Mouse (Mus musculus) forebrain, embryonic 16.5 days (tissue): ENCODE measurements at regions not wholly inside any gene's neighbourhood (a gene's known extent, or its start where the extent isn't known, plus 50 kb on each side); places are given as distances from the start of the nearest gene placed in this dataset.

Experiments
- ATAC-seq: fragments of 200-750 bp; cut with Nextera tagmentation; 2 replicates; pipeline ENCODE4 v1.8.0; 2017; ENCODE audit warnings: mild to moderate bottlenecking, moderate library complexity
- H3K27ac ChIP-seq: fragments of 300-500 bp; sonication (generic); 2 replicates; pipeline ENCODE4 v1.5.1; 2014; ENCODE audit warnings: low read length, control low read depth
- H3K27me3 ChIP-seq: fragments of 300-500 bp; sonication (generic); replicated peaks from 2 replicates; pipeline ENCODE4 v1.6.1; 2014; ENCODE audit warnings: low read length; ENCODE audit not compliant: control insufficient read depth, insufficient read depth
- H3K36me3 ChIP-seq: fragments of 300-500 bp; sonication (generic); 2 replicates; pipeline ENCODE4 v1.6.1; 2014; ENCODE audit not compliant: control insufficient read depth, insufficient read depth
- H3K4me1 ChIP-seq: fragments of 300-500 bp; sonication (generic); replicated peaks from 2 replicates; pipeline ENCODE4 v1.6.1; 2014; ENCODE audit warnings: low read length; ENCODE audit not compliant: control insufficient read depth, insufficient read depth
- H3K4me2 ChIP-seq: fragments of 300-500 bp; sonication (generic); 2 replicates; pipeline ENCODE4 v1.6.1; 2014; ENCODE audit warnings: mild to moderate bottlenecking, low read length, control low read depth
- H3K4me3 ChIP-seq: fragments of 300-500 bp; sonication (generic); replicated peaks from 2 replicates; pipeline ENCODE4 v1.5.1; 2014; ENCODE audit warnings: mild to moderate bottlenecking, low read length, control low read depth
- H3K9ac ChIP-seq: fragments of 300-500 bp; sonication (generic); replicated peaks from 2 replicates; pipeline ENCODE4 v1.6.1; 2014; ENCODE audit warnings: low read depth, low read length, control low read depth
- H3K9me3 ChIP-seq: fragments of 300-500 bp; sonication (generic); 2 replicates; pipeline ENCODE4 v1.6.1; 2016; ENCODE audit warnings: low read length; ENCODE audit not compliant: control insufficient read depth
- WGBS: fragments of 180-500 bp; shearing (Covaris S2); extraction: QIAGEN DNeasy Blood & Tissue Kit; methylation state at CpG from one replicate; pipeline ENCODE4 v1.1.7; 2014; 5-methylcytosine and 5-hydroxymethylcytosine counted together

DNA sequence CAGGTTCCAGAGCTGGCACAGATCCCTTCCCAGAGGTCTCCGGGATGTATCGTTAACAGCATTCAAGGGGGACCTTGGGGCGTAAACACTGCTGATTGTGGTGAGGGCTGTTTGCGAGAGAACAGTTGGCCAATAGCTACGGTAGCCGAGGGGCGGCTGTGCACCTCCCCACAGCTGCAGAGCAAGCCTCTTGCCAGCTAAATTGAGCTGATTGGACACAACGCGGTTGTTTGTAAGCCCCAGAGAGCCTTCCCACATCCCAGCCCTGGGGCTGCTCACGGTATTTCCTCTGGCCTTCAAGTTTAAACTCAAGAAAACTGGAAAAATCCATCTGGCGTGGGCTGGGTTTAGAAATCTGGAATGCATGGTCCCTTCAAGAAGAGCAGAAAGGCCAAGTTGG, 114.6 kb upstream of the Gm5148 start:
- H3K27ac ChIP-seq, result no peak overlapping the region
- no peak overlapping the region for H3K9ac ChIP-seq
- H3K36me3 ChIP-seq, result no peaks in the 10 kb centered on the region
- H3K9me3 ChIP-seq, result no peaks in the 10 kb centered on the region
- H3K4me3 ChIP-seq, result no peak overlapping the region
- no peak overlapping the region for H3K4me2 ChIP-seq
- WGBS, result 64% methylated on average over 11 of the region's 11 CpGs
- H3K27me3 ChIP-seq, result no peaks in the 10 kb centered on the region
- H3K4me1 ChIP-seq, result no peaks in the 10 kb centered on the region
- ATAC-seq, result no peak

DNA sequence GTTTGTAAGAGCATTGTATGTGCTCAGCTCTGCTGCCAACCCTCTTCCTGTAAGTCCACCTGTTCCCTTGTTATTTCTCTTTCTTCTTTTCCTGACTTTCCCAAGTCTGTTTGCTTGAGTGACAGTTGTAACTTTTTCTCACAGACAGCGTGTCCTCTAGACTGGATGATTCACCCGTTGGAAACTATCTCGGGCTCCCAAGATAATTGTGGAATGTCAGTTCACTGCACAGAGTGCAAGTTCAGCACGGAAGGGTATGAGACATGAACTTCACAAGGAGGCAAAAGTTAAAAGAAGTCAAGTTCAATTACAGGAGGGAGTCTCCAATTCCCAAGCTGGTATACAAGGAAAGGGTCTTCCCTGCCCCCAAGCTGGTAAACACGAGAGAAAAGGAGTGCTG, 112.5 kb upstream of the Gm5148 start:
- no peak overlapping the region for H3K27ac ChIP-seq
- no peak overlapping the region for H3K4me3 ChIP-seq
- WGBS, result 86% methylated on average over 5 of the region's 5 CpGs
- no peaks in the 10 kb centered on the region for H3K27me3 ChIP-seq
- no peaks in the 10 kb centered on the region for H3K9me3 ChIP-seq
- no peak overlapping the region for H3K4me2 ChIP-seq
- no peaks in the 10 kb centered on the region for H3K4me1 ChIP-seq
- H3K9ac ChIP-seq, result no peak overlapping the region
- H3K36me3 ChIP-seq, result no peaks in the 10 kb centered on the region
- ATAC-seq, result no peak

DNA sequence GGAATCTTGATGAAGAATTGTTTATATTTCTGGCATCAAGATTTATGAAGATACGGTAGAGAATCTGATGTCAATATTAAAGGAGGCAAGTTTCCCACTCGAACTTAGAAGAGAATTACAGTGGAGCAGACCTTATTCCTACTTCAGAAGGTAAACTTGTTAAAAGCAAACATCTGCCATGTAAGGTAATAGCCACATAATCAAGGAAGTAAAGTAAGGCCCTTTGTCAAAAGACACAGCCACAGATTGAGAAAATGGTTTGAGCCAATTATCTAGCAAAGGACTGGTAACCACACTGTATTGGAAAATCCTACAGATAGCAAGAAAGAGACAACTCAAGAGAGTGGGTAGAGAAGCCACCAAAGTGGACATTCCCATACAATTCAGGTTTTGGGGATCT, 111.4 kb upstream of the Gm5148 start:
- Histone ChIP-seq H3K4me1 (no peaks in the 10 kb centered on the region), H3K9me3 (no peaks in the 10 kb centered on the region), H3K36me3 (no peaks in the 10 kb centered on the region), H3K4me3 (no peak overlapping the region), H3K9ac (no peak overlapping the region), H3K27me3 (no peaks in the 10 kb centered on the region), H3K27ac (no peak overlapping the region), H3K4me2 (no peak overlapping the region)
- 87% methylated on average over 2 of the region's 2 CpGs for WGBS
- ATAC-seq, result no peak

DNA sequence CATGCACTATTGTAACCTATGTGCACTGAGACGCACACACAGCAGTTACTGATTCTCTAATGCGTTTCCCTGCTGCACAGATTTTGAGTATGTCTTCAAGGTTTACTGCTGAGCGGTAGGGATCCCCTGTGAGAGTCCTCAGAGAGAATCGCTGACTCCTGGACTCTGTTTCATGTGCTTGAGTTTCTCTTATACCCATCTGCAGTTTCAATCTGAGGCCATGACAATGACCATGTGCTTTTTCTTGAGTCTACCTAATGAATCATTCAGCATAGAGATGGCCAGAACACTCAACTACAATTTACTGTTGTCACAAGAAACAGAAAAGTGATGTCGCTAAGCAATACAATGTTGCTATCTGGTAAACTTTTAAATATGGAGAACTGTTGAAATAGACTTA, 110.8 kb upstream of the Gm5148 start:
- Histone ChIP-seq H3K9ac (no peak overlapping the region), H3K27me3 (no peaks in the 10 kb centered on the region), H3K27ac (no peak overlapping the region), H3K4me1 (no peaks in the 10 kb centered on the region), H3K4me3 (no peak overlapping the region), H3K9me3 (no peaks in the 10 kb centered on the region), H3K4me2 (no peak overlapping the region), H3K36me3 (no peaks in the 10 kb centered on the region)
- WGBS, result 91% methylated on average over 5 of the region's 5 CpGs
- no peak for ATAC-seq

DNA sequence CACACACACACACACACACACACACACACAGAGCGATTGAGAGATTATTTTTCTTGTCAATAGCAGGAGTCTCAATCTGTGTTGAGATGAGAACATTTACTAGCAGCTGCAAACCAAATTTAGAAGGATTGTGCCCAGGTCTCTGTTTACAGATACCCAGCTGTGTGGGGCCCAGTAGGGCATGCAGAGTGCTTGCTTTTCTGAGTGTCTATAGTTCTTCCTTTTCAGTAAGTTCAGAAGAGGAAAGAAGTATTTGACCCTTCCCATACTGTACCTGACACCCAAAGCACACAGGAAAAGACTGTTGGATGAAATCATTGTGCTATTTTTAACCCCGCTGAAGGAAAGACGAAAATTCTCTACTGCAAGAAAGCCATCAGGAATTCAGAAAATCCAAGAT, 110.3 kb upstream of the Gm5148 start:
- Histone ChIP-seq H3K4me2 (no peak overlapping the region), H3K27ac (no peak overlapping the region), H3K27me3 (no peaks in the 10 kb centered on the region), H3K9ac (no peak overlapping the region), H3K4me3 (no peak overlapping the region), H3K9me3 (no peaks in the 10 kb centered on the region), H3K4me1 (no peaks in the 10 kb centered on the region), H3K36me3 (no peaks in the 10 kb centered on the region)
- WGBS, result 87% methylated on average over 3 of the region's 3 CpGs
- ATAC-seq, result no peak

DNA sequence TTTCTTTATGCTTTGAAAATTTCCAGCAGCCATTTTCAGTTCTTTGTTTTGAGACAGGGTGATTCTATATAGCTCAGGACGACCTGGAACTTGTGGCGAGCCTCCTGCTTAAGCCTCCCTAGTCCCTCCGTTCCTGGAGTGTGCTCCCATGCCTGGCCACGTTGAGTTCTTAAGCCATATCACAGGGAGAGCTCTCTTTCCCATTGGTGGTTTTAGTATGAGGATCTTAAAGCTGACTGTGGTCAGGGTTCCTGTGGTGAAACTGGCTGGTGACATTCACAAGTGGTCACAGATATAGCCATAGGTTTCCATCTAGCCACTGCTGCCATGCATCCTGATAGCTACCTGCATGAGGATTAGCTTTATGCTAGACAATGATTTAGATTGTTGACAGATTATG, 109.1 kb upstream of the Gm5148 start:
- Histone ChIP-seq H3K27me3 (no peaks in the 10 kb centered on the region; the same call in 1 of the 2 replicates), H3K27ac (no peak overlapping the region), H3K9me3 (no peaks in the 10 kb centered on the region), H3K9ac (no peak overlapping the region), H3K4me1 (no peaks in the 10 kb centered on the region), H3K4me2 (no peak overlapping the region), H3K4me3 (no peak overlapping the region), H3K36me3 (no peaks in the 10 kb centered on the region)
- 82% methylated on average over 4 of the region's 4 CpGs for WGBS
- no peak for ATAC-seq

DNA sequence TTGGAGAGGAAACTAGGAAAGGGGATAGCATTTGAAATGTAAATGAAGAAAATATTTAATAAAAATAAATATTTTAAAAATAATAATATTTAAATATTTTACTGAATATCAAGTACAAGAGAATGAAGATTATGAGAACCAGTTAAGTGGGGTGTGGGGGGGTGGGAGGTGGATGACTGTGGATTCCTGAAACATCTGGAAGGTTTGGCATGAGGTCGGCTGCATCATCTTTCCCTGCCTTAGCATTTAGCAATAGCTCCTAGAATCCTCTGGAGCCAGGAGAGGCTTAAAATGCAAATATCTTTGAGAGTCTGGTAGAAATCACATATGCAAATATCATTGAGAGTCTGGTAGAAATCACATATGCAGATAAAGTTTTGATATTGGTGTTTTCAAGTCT, 103.3 kb upstream of the Gm5148 start:
- ATAC-seq, result no peak

DNA sequence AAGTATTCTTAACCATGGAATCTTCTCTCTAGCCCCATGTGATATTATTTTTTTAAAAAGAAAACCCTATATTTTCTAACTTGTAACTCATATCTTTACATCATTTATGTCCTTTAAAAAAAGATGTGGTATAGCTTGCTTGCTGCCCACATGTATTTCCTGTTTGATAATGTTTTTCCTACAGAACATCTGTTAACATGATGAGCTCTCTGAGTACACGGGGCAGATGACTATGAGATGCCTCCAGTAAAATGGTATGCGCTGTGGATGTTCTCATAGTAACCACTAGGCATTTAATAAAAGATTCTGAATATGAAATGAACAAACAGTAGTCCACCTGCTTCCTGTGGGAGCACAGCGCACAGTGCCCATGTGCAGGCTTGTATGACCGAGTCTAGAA, 101.3 kb upstream of the Gm5148 start:
- H3K4me2 ChIP-seq, result no peak overlapping the region
- no peaks in the 10 kb centered on the region; the same call in 1 of the 2 replicates for H3K27me3 ChIP-seq
- no peak overlapping the region for H3K27ac ChIP-seq
- no peak for ATAC-seq
- no peaks in the 10 kb centered on the region for H3K4me1 ChIP-seq
- no peak overlapping the region for H3K4me3 ChIP-seq
- no peaks in the 10 kb centered on the region for H3K36me3 ChIP-seq
- no peak overlapping the region for H3K9ac ChIP-seq
- 96% methylated on average over 4 of the region's 4 CpGs for WGBS
- H3K9me3 ChIP-seq, result no peaks in the 10 kb centered on the region

More for the DNA sequence above, 103.3 kb upstream of the Gm5148 start:
- H3K9ac ChIP-seq, result no peak overlapping the region
- no peaks in the 10 kb centered on the region; the same call in 1 of the 2 replicates for H3K27me3 ChIP-seq
- no peak overlapping the region for H3K27ac ChIP-seq
- H3K36me3 ChIP-seq, result no peaks in the 10 kb centered on the region
- H3K4me1 ChIP-seq, result no peaks in the 10 kb centered on the region
- no peak overlapping the region for H3K4me3 ChIP-seq
- no peak overlapping the region for H3K4me2 ChIP-seq
- 75% methylated on average over 1 of the region's 1 CpGs for whole genome bisulfite sequencing
- H3K9me3 ChIP-seq, result no peaks in the 10 kb centered on the region

DNA sequence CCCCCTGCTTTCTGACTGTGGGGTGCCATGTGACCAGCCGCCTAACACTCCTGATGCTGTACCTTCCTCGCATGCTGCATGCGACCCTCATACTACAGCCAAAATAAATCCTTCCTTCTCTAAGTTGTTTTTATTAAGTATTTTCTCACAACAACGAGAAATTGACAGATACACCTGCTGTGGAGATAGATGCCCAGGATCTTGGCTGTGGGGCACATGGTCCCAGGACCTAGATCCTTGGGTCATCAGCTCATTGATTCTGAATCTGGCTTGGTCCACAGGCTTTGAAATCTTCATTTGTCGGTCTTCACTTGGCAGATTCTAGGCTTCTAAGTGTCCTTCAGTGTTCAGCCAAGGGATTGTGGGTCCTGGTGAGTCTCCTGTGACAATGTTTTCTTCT, 100.4 kb upstream of the Gm5148 start:
- Histone ChIP-seq H3K9me3 (no peaks in the 10 kb centered on the region), H3K4me1 (no peaks in the 10 kb centered on the region), H3K9ac (no peak overlapping the region), H3K27ac (no peak overlapping the region), H3K27me3 (no peaks in the 10 kb centered on the region; the same call in 1 of the 2 replicates), H3K4me2 (no peak overlapping the region), H3K4me3 (no peak overlapping the region), H3K36me3 (no peaks in the 10 kb centered on the region)
- WGBS, result 91% methylated on average over 5 of the region's 5 CpGs
- ATAC-seq, result no peak

DNA sequence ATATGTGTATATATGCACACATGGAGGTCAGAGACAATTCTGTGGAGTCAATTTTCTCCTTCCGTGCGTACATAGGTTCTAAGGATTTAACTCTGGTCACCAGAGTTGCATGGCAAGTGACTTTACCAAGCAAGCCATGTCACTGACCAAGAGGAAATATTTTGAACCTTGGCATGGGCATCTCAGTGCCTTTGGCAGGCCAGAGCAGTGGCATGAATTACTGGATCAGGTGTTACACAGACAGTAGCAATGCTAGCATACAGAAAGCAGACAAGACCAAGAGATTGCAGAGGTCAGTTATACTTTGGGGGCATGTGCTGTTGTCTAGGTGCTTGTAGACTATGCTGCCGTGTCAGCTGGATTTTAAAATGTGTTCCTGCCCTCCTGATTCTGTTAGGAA, 95.2 kb upstream of the Gm5148 start:
- H3K9me3 ChIP-seq, result no peaks in the 10 kb centered on the region
- 0 out of 2 replicates have a peak, but pooled peaks cover 2% of the 10 kb centered on the region for H3K27me3 ChIP-seq
- H3K4me3 ChIP-seq, result no peak overlapping the region
- H3K9ac ChIP-seq, result no peak overlapping the region
- no peak overlapping the region for H3K27ac ChIP-seq
- 90% methylated on average over 3 of the region's 3 CpGs for WGBS
- no peak overlapping the region for H3K4me2 ChIP-seq
- H3K4me1 ChIP-seq, result peaks cover 13% of the 10 kb centered on the region
- ATAC-seq, result no peak
- H3K36me3 ChIP-seq, result no peaks in the 10 kb centered on the region
